Mouse (Mus musculus): Measurements from ENCODE around the gene Ripply2. TPM values are rescaled to one million over a fixed set of nuclear protein-coding genes. Genes with fewer than 3 reads are reported as not detected.
"Not testable (repeated sequence)": the region's sequence is repeated elsewhere in the genome, so short reads cannot be mapped to it uniquely, and the experiment has no call there.

The Ripply2 gene
- polyA plus RNA-seq (2015; fragmentation: Nextera tagmentation; extraction: Ambion mirVana): not detected in 2 replicates

- Histone ChIP-seq H3K36me3 (no peaks in the 10 kb centered on the region), H3K27me3 (peaks cover 53% of the 10 kb centered on the region), H3K4me1 (replicated peaks) (no peaks in the 10 kb centered on the region; the same call in 1 of the 2 replicates), H3K9me3 (replicated peaks) (no peaks in the 10 kb centered on the region), H3K27ac (no peak within 1 kb of the TSS), H3K4me3 (replicated peaks) (peak within 1 kb of the TSS; percentile 41), H3K9ac (no peak within 1 kb of the TSS), H3K4me2 (peak within 1 kb of the TSS; percentile 56)
- under 1% methylated on average over 71 of the region's 71 CpGs for WGBS (ENCODE audit: insufficient replicate concordance)
- DNase-seq: no peak
- 0 out of 2 replicates have a peak, but pooled peaks have one; percentile 18 for ATAC-seq (ENCODE audit: low read depth)
Observed at GRCm38 (mm10) chr9:87015288-87015937, at the start of gene Ripply2. TSS of gene Ripply2 (plus strand) at chr9:87015537.

GRCm38 (mm10) chr9:86972471-86972870 lies 42.9 kb upstream of the Ripply2 start:
- not testable (repeated sequence) for H3K4me1 ChIP-seq (replicated peaks); H3K4me3 ChIP-seq (replicated peaks); H3K9ac ChIP-seq; H3K27me3 ChIP-seq; H3K9me3 ChIP-seq (replicated peaks); ATAC-seq (ENCODE audit: low read depth); H3K27ac ChIP-seq; H3K36me3 ChIP-seq; DNase-seq; H3K4me2 ChIP-seq

- Histone ChIP-seq H3K9ac (no peak overlapping the region), H3K36me3 (no peaks in the 10 kb centered on the region), H3K4me3 (replicated peaks) (no peak overlapping the region), H3K27me3 (no peaks in the 10 kb centered on the region), H3K4me1 (replicated peaks) (no peaks in the 10 kb centered on the region), H3K27ac (no peak overlapping the region), H3K4me2 (no peak overlapping the region), H3K9me3 (replicated peaks) (no peaks in the 10 kb centered on the region)
- 53% methylated on average over 4 of the region's 4 CpGs for WGBS (ENCODE audit: insufficient replicate concordance)
- no peak for DNase-seq
- no peak for ATAC-seq (ENCODE audit: low read depth)
Observed at GRCm38 (mm10) chr9:86973562-86973961, 41.8 kb upstream of the Ripply2 start.

GRCm38 (mm10) chr9:86976896-86977295 lies 38.4 kb upstream of the Ripply2 start:
- DNase-seq: no peak
- Histone ChIP-seq H3K4me2 (no peak overlapping the region), H3K9me3 (replicated peaks) (no peaks in the 10 kb centered on the region), H3K36me3 (no peaks in the 10 kb centered on the region), H3K4me1 (replicated peaks) (no peaks in the 10 kb centered on the region), H3K4me3 (replicated peaks) (no peak overlapping the region), H3K27me3 (no peaks in the 10 kb centered on the region), H3K9ac (no peak overlapping the region), H3K27ac (no peak overlapping the region)
- 71% methylated on average over 4 of the region's 4 CpGs for WGBS (ENCODE audit: insufficient replicate concordance)
- ATAC-seq (ENCODE audit: low read depth): no peak

GRCm38 (mm10) chr9:86978257-86978907 lies 37.0 kb upstream of the Ripply2 start:
- Histone ChIP-seq H3K4me2 (no peak overlapping the region), H3K9ac (no peak overlapping the region), H3K36me3 (no peaks in the 10 kb centered on the region), H3K27ac (no peak overlapping the region), H3K4me3 (replicated peaks) (no peak overlapping the region), H3K9me3 (replicated peaks) (no peaks in the 10 kb centered on the region), H3K4me1 (replicated peaks) (no peaks in the 10 kb centered on the region), H3K27me3 (no peaks in the 10 kb centered on the region)
- 51% methylated on average over 7 of the region's 7 CpGs for WGBS (ENCODE audit: insufficient replicate concordance)
- DNase-seq: no peak
- ATAC-seq (ENCODE audit: low read depth): no peak

GRCm38 (mm10) chr9:86980048-86980447 lies 35.3 kb upstream of the Ripply2 start:
- no peak overlapping the region for H3K4me2 ChIP-seq
- no peak overlapping the region for H3K27ac ChIP-seq
- H3K4me3 ChIP-seq (replicated peaks): no peak overlapping the region
- H3K36me3 ChIP-seq: no peaks in the 10 kb centered on the region
- no peak for DNase-seq
- no peaks in the 10 kb centered on the region for H3K4me1 ChIP-seq (replicated peaks)
- no peak for ATAC-seq (ENCODE audit: low read depth)
- no peaks in the 10 kb centered on the region for H3K9me3 ChIP-seq (replicated peaks)
- no peak overlapping the region for H3K9ac ChIP-seq
- H3K27me3 ChIP-seq: no peaks in the 10 kb centered on the region

GRCm38 (mm10) chr9:86980942-86981341 lies 34.4 kb upstream of the Ripply2 start:
- H3K27me3 ChIP-seq: no peaks in the 10 kb centered on the region
- DNase-seq (no peak), ATAC-seq (ENCODE audit: low read depth) (no peak)
- H3K4me2 ChIP-seq: no peak overlapping the region
- H3K36me3 ChIP-seq: no peaks in the 10 kb centered on the region
- H3K27ac ChIP-seq: no peak overlapping the region
- H3K4me3 ChIP-seq (replicated peaks): no peak overlapping the region
- 25% methylated on average over 2 of the region's 2 CpGs for WGBS (ENCODE audit: insufficient replicate concordance)
- no peak overlapping the region for H3K9ac ChIP-seq
- no peaks in the 10 kb centered on the region for H3K9me3 ChIP-seq (replicated peaks)
- H3K4me1 ChIP-seq (replicated peaks): no peaks in the 10 kb centered on the region

GRCm38 (mm10) chr9:86981551-86981950 lies 33.8 kb upstream of the Ripply2 start:
- 14% methylated on average over 10 of the region's 10 CpGs for WGBS (ENCODE audit: insufficient replicate concordance)
- DNase-seq (no peak), ATAC-seq (ENCODE audit: low read depth) (no peak)
- Histone ChIP-seq H3K9me3 (replicated peaks) (no peaks in the 10 kb centered on the region), H3K36me3 (no peaks in the 10 kb centered on the region), H3K9ac (no peak overlapping the region), H3K4me1 (replicated peaks) (no peaks in the 10 kb centered on the region), H3K27ac (no peak overlapping the region), H3K4me2 (no peak overlapping the region), H3K4me3 (replicated peaks) (no peak overlapping the region), H3K27me3 (no peaks in the 10 kb centered on the region)

GRCm38 (mm10) chr9:86984583-86984982 lies 30.8 kb upstream of the Ripply2 start:
- 48% methylated on average over 3 of the region's 3 CpGs for WGBS (ENCODE audit: insufficient replicate concordance)
- H3K36me3 ChIP-seq: no peaks in the 10 kb centered on the region
- H3K4me3 ChIP-seq (replicated peaks): no peak overlapping the region
- H3K4me1 ChIP-seq (replicated peaks): no peaks in the 10 kb centered on the region
- no peaks in the 10 kb centered on the region for H3K9me3 ChIP-seq (replicated peaks)
- no peak overlapping the region for H3K9ac ChIP-seq
- no peak overlapping the region for H3K4me2 ChIP-seq
- no peak for DNase-seq
- no peak overlapping the region for H3K27ac ChIP-seq
- no peak for ATAC-seq (ENCODE audit: low read depth)
- H3K27me3 ChIP-seq: no peaks in the 10 kb centered on the region

- no peak overlapping the region for H3K4me3 ChIP-seq (replicated peaks)
- WGBS (ENCODE audit: insufficient replicate concordance): 59% methylated on average over 6 of the region's 6 CpGs
- no peaks in the 10 kb centered on the region for H3K36me3 ChIP-seq
- H3K27me3 ChIP-seq: no peaks in the 10 kb centered on the region
- no peak overlapping the region for H3K9ac ChIP-seq
- H3K27ac ChIP-seq: no peak overlapping the region
- H3K9me3 ChIP-seq (replicated peaks): no peaks in the 10 kb centered on the region
- H3K4me1 ChIP-seq (replicated peaks): no peaks in the 10 kb centered on the region
- DNase-seq (no peak), ATAC-seq (ENCODE audit: low read depth) (no peak)
- H3K4me2 ChIP-seq: no peak overlapping the region
Observed at GRCm38 (mm10) chr9:86985105-86985504, 30.2 kb upstream of the Ripply2 start.

- no peak overlapping the region for H3K4me2 ChIP-seq
- no peak overlapping the region for H3K4me3 ChIP-seq (replicated peaks)
- DNase-seq: no peak
- ATAC-seq (ENCODE audit: low read depth): no peak
- H3K36me3 ChIP-seq: no peaks in the 10 kb centered on the region
- no peaks in the 10 kb centered on the region for H3K4me1 ChIP-seq (replicated peaks)
- WGBS (ENCODE audit: insufficient replicate concordance): 61% methylated on average over 7 of the region's 7 CpGs
- H3K27me3 ChIP-seq: no peaks in the 10 kb centered on the region
- no peak overlapping the region for H3K9ac ChIP-seq
- H3K27ac ChIP-seq: no peak overlapping the region
- no peaks in the 10 kb centered on the region for H3K9me3 ChIP-seq (replicated peaks)
Observed at GRCm38 (mm10) chr9:86986703-86987296, 28.5 kb upstream of the Ripply2 start.

- no peak for ATAC-seq (ENCODE audit: low read depth)
- Histone ChIP-seq H3K4me1 (replicated peaks) (no peaks in the 10 kb centered on the region), H3K4me2 (no peak overlapping the region), H3K27me3 (no peaks in the 10 kb centered on the region), H3K9me3 (replicated peaks) (no peaks in the 10 kb centered on the region), H3K27ac (no peak overlapping the region), H3K36me3 (no peaks in the 10 kb centered on the region), H3K4me3 (replicated peaks) (no peak overlapping the region), H3K9ac (no peak overlapping the region)
- no peak for DNase-seq
Observed at GRCm38 (mm10) chr9:86989822-86990221, 25.5 kb upstream of the Ripply2 start.

Measured in liver, embryonic 13.5 days (tissue).